Mouse (Mus musculus) left cerebral cortex, adult 6 months (tissue): Measurements from ENCODE around the gene Tmtc3. TPM values are rescaled to one million over a fixed set of nuclear protein-coding genes. Genes with fewer than 3 reads are reported as not detected.

Experiments
- long read RNA-seq, 2 experiments: library from polyadenylated mRNA; unstranded; transcript quantifications; one replicate each; pipeline ENCODE4 v2.0.0; 2019 to 2020
- polyA plus RNA-seq: library from polyadenylated mRNA; unstranded; fragments of <200 nt; fragmentation: Nextera tagmentation; gene quantifications from 2 replicates; pipeline ENCODE4 v1.2.3, GENCODE M21; 2021

The Tmtc3 gene
- 6.3 and 13.0 TPM in 2 replicates for polyA plus RNA-seq
- long read RNA-seq, experiment 1, full-length matches to known transcripts: 3 of 10 reads
- long read RNA-seq, experiment 1, partial matches to known transcripts: 2 of 10 reads
- long read RNA-seq, experiment 1, other reads (novel, unspliced or antisense): 5 of 10 reads
- long read RNA-seq, experiment 2, full-length matches to known transcripts: 2 of 13 reads
- long read RNA-seq, experiment 2, partial matches to known transcripts: 0 of 13 reads
- long read RNA-seq, experiment 2, other reads (novel, unspliced or antisense): 11 of 13 reads

DNA sequence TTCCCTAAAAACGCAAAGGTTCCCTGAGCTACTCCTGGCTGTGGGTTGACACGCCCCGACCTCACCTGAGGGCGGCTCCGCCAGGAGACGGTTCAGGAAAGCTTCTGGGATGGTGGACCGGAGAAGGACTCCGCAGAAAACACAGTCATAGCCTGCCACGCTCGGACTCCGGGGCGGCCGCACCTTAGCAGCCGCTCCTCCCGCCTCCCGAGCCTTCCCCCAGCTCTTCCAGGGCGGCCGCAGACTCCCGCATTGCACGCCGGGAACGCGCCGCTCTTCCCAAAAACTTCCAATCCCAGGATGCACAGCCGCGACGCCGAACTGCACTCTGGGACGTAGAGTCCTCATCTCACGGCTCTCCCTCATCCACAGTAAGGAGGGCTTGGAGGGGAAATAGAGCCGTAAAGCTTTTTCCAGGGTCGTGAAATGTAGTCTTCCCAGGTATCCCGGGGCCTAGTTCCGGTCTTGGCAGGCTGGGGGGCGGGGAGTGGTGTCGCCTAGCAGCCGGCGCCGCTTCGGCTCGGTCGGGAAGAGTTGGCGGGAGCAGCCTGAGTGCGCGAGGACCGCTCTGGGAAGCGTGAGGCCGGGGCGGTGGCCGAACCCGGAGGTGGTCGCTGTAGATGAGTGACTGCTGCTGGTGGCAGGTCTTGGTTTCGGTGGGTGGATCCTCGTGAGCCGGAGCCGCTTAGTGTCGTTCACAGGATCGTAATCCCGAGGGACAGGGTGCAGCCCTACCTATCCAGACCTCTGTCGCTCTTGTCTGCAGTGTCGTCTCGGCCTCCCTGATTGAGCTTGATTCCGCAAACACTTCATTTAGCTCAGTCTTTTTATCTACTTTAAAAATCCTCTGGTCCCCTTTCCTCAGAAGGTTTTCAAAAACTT, at the start of gene Tmtc3, which contains the start of gene Cep290:
Gene Tmtc3 (minus strand): TSS at position 254 of the 882 bp plus-strand sequence.
Gene Cep290 (plus strand): TSS at position 462 of the 882 bp plus-strand sequence.

Other genes starting within 250 kb of the Tmtc3 start
- not detected in 2 replicates for gene Gm4301, start 151.7 kb downstream of the Tmtc3 start, polyA plus RNA-seq
- gene Gm4302, start 146.5 kb downstream of the Tmtc3 start, polyA plus RNA-seq: not detected in 2 replicates
- not detected in 2 replicates for gene Gm4303, start 141.4 kb downstream of the Tmtc3 start, polyA plus RNA-seq
- not detected in 2 replicates for gene Gm4305, start 136.3 kb downstream of the Tmtc3 start, polyA plus RNA-seq
- not detected in 2 replicates for gene Gm4307, start 126.0 kb downstream of the Tmtc3 start, polyA plus RNA-seq
- gene Gm4312, start 104.8 kb downstream of the Tmtc3 start, polyA plus RNA-seq: not detected in 2 replicates
- gene Cep290, start 208 bp upstream of the Tmtc3 start, polyA plus RNA-seq: 3.7 and 3.8 TPM in 2 replicates
- gene 4930430F08Rik, start 103.1 kb upstream of the Tmtc3 start, polyA plus RNA-seq: 18.5 and 25.0 TPM in 2 replicates
- not detected in 2 replicates for gene 1700017N19Rik, start 103.1 kb upstream of the Tmtc3 start, polyA plus RNA-seq